Mouse (Mus musculus): ENCODE measurements around the gene Pinlyp. TPM values are rescaled to one million over a fixed set of nuclear protein-coding genes. Genes with fewer than 3 reads are reported as not detected.

Gene Pinlyp
- polyA plus RNA-seq, 1 experiment: 24.2 TPM

- no peak for DNase-seq
- WGBS: 13% methylated on average over 10 of the region's 10 CpGs
- no peak for TF ChIP-seq CTCF (IDR thresholded peaks at IDR 0.05; ENCODE audit: insufficient read depth, low read length)
- no peak for TF ChIP-seq POLR2A (IDR thresholded peaks at IDR 0.05; ENCODE audit: borderline replicate concordance, extremely low read depth, low read depth, low read length)
- H3K4me1 ChIP-seq (ENCODE audit: control insufficient read depth, insufficient read depth, low read length): peaks cover 5% of the 10 kb centered on the region
- H3K4me3 ChIP-seq (replicated peaks; ENCODE audit: extremely low read depth, low read depth, low read length): no peak overlapping the region
Measured at GRCm38 (mm10) chr7:24504004-24504403, 41.9 kb downstream of the Pinlyp start.

GRCm38 (mm10) chr7:24501492-24501891 lies 44.4 kb downstream of the Pinlyp start:
- no peak for TF ChIP-seq POLR2A (IDR thresholded peaks at IDR 0.05; ENCODE audit: borderline replicate concordance, extremely low read depth, low read depth, low read length)
- peak; percentile 30; the same call in 1 of the 2 replicates for TF ChIP-seq CTCF (IDR thresholded peaks at IDR 0.05; ENCODE audit: insufficient read depth, low read length)
- WGBS: 45% methylated on average over 21 of the region's 21 CpGs
- peaks cover 1% of the 10 kb centered on the region for H3K4me1 ChIP-seq (ENCODE audit: control insufficient read depth, insufficient read depth, low read length)
- no peak overlapping the region for H3K4me3 ChIP-seq (replicated peaks; ENCODE audit: extremely low read depth, low read depth, low read length)
- DNase-seq: peak; percentile 16

- peak; percentile 19 for DNase-seq
- no peak overlapping the region for H3K4me3 ChIP-seq (replicated peaks; ENCODE audit: extremely low read depth, low read depth, low read length)
- no peak for TF ChIP-seq POLR2A (IDR thresholded peaks at IDR 0.05; ENCODE audit: borderline replicate concordance, extremely low read depth, low read depth, low read length)
- peak; percentile 37 for TF ChIP-seq CTCF (IDR thresholded peaks at IDR 0.05; ENCODE audit: insufficient read depth, low read length)
- no peaks in the 10 kb centered on the region for H3K4me1 ChIP-seq (ENCODE audit: control insufficient read depth, insufficient read depth, low read length)
- WGBS: 33% methylated on average over 7 of the region's 7 CpGs
Measured at GRCm38 (mm10) chr7:24500929-24501328, 45.0 kb downstream of the Pinlyp start.

- H3K4me3 ChIP-seq (replicated peaks; ENCODE audit: extremely low read depth, low read depth, low read length): no peak overlapping the region
- TF ChIP-seq POLR2A (IDR thresholded peaks at IDR 0.05; ENCODE audit: borderline replicate concordance, extremely low read depth, low read depth, low read length) (no peak), CTCF (IDR thresholded peaks at IDR 0.05; ENCODE audit: insufficient read depth, low read length) (no peak)
- WGBS: 11% methylated on average over 43 of the region's 43 CpGs
- H3K4me1 ChIP-seq (ENCODE audit: control insufficient read depth, insufficient read depth, low read length): no peaks in the 10 kb centered on the region
- no peak for DNase-seq
Measured at GRCm38 (mm10) chr7:24499856-24500577, 45.9 kb downstream of the Pinlyp start.

Other genes with a start within 250 kb of the Pinlyp start
- gene Zfp61, start 244.9 kb downstream of the Pinlyp start, polyA plus RNA-seq (2012; rRNA removed): 5.1 and 8.7 TPM in 2 replicates
- 3.9 and 9.0 TPM in 2 replicates for gene Zfp94, start 229.5 kb downstream of the Pinlyp start, polyA plus RNA-seq (2012; rRNA removed)
- gene Tescl, start 212.2 kb downstream of the Pinlyp start, polyA plus RNA-seq (2012; rRNA removed): 0.58 and 2.0 TPM in 2 replicates
- gene Lypd5, start 196.9 kb downstream of the Pinlyp start, polyA plus RNA-seq (2012; rRNA removed): 32.1 TPM in 1 of 2 replicates, not detected in the other
- gene Kcnn4, start 175.9 kb downstream of the Pinlyp start, polyA plus RNA-seq (2012; rRNA removed): 9.0 and 11.3 TPM in 2 replicates
- gene Smg9, start 146.5 kb downstream of the Pinlyp start, polyA plus RNA-seq (2012; rRNA removed): 35.8 and 58.4 TPM in 2 replicates
- 0.69 and 3.8 TPM in 2 replicates for gene Irgc1, start 93.8 kb downstream of the Pinlyp start, polyA plus RNA-seq (2012; rRNA removed)
- gene Plaur, start 83.6 kb downstream of the Pinlyp start, polyA plus RNA-seq (2012; rRNA removed): 65.6 and 88.8 TPM in 2 replicates
- gene Cadm4, start 64.1 kb downstream of the Pinlyp start, polyA plus RNA-seq (2012; rRNA removed): 12.3 and 18.6 TPM in 2 replicates
- gene Zfp428, start 39.1 kb downstream of the Pinlyp start, polyA plus RNA-seq (2012; rRNA removed): 7.1 and 12.1 TPM in 2 replicates
- not detected in 2 replicates for gene AC161166.1, start 33.7 kb downstream of the Pinlyp start, polyA plus RNA-seq (2012; rRNA removed)
- 14.7 and 16.5 TPM in 2 replicates for gene Irgq, start 15.4 kb downstream of the Pinlyp start, polyA plus RNA-seq (2012; rRNA removed)
- 36.9 and 40.5 TPM in 2 replicates for gene Xrcc1, start 171 bp upstream of the Pinlyp start, polyA plus RNA-seq (2012; rRNA removed)
- gene Ethe1, start 41.4 kb upstream of the Pinlyp start, polyA plus RNA-seq (2012; rRNA removed): 20.2 and 24.5 TPM in 2 replicates
- gene Zfp575, start 41.5 kb upstream of the Pinlyp start, polyA plus RNA-seq (2012; rRNA removed): 0.16 and 0.27 TPM in 2 replicates
- gene Phldb3, start 64.6 kb upstream of the Pinlyp start, polyA plus RNA-seq (2012; rRNA removed): 3.6 and 5.9 TPM in 2 replicates
- 0.07 and 63.0 TPM in 2 replicates for gene Lypd3, start 90.4 kb upstream of the Pinlyp start, polyA plus RNA-seq (2012; rRNA removed)
- 0.18 TPM in 1 of 2 replicates, not detected in the other for gene Tex101, start 130.6 kb upstream of the Pinlyp start, polyA plus RNA-seq (2012; rRNA removed)
- not detected in 2 replicates for gene BC049730, start 163.1 kb upstream of the Pinlyp start, polyA plus RNA-seq (2012; rRNA removed)
- not detected in 2 replicates for gene Gm4763, start 180.8 kb upstream of the Pinlyp start, polyA plus RNA-seq (2012; rRNA removed)
- gene Cd177, start 214.2 kb upstream of the Pinlyp start, polyA plus RNA-seq (2012; rRNA removed): 2.8 and 5.2 TPM in 2 replicates
- gene Ceacam10, start 231.1 kb upstream of the Pinlyp start, polyA plus RNA-seq (2012; rRNA removed): 0.38 and 0.41 TPM in 2 replicates